Mouse (Mus musculus): Measurements from ENCODE around the gene Ephb3. TPM values are rescaled to one million over a fixed set of nuclear protein-coding genes. Genes with fewer than 3 reads are reported as not detected.

Gene Ephb3
- polyA plus RNA-seq, 1 experiment from 2014 or later: 48.7 TPM

DNA sequence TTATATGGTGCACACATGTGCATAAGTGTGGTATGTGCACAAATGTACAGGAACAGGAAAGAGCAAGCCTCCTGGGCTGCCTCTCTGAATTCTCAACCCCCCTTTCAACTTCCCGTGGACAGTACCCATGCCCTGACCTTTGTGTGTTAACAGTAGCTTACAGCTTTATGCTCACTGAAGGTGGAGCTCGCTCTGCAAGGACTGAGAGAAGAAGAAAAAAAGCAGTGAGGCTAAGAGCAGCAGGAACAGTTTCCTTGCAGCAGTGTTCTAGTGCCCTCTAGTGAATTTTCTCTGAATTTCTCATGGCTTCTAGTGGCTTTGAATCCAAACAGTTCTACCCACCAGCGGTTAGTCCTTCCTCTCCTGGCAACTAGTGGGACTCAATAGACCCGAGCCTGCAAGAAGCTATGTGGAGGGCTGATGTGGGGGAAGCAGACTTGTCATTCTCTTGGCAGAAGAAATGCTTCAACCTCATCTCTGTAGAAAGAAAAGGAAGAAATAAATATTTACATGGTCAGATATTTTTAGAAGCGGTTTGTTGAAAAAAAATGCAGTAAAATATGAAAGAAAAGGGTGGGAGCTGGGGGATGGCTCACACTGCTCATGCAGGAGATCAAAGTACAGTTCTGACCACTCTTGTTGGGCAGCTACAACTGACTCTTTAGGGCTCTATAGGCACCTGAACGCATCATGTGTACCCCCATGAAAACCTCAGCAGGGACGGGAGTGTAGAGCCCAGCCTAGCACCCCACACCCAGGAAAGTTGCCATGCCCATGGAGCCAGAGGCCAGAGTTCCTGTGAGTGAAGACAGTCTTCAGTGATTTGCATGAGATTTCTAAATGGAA, 11.8 kb upstream of the Ephb3 start:
- ATAC-seq (ENCODE audit: low FRiP score, low read depth): peak; percentile 71; the same call in 1 of the 2 replicates
- Histone ChIP-seq H3K9me3 (no peaks in the 10 kb centered on the region), H3K9ac (no peak overlapping the region), H3K27ac (no peak overlapping the region), H3K4me1 (peaks cover 13% of the 10 kb centered on the region), H3K27me3 (peaks cover 7% of the 10 kb centered on the region; the same call in 1 of the 2 replicates), H3K4me2 (replicated peaks) (no peak overlapping the region), H3K36me3 (no peaks in the 10 kb centered on the region), H3K4me3 (no peak overlapping the region)
- WGBS: 37% methylated on average over 7 of the region's 7 CpGs

DNA sequence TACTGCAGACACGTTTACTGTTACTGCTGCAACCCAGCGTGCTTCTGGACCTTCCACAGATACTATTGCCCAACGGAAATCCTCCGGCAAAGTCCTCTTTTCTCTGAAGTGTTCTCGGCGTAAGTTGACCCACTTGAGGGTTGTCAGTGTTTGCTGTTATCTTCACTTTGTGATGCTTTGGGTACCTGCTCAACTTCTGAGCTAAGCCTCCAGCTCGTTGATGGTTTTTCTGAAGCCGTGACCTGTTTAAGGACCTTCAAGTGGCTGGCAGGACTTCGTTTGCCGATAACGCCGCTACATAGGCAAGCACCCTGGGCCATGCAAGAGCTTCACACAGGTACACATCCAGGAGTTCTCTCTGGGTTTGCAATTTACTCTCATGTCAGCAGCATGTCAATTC, 10.4 kb upstream of the Ephb3 start:
- no peaks in the 10 kb centered on the region for H3K36me3 ChIP-seq
- no peak overlapping the region for H3K9ac ChIP-seq
- H3K27me3 ChIP-seq: peaks cover 7% of the 10 kb centered on the region; the same call in 1 of the 2 replicates
- WGBS: 88% methylated on average over 12 of the region's 12 CpGs
- no peaks in the 10 kb centered on the region for H3K9me3 ChIP-seq
- H3K4me2 ChIP-seq (replicated peaks): no peak overlapping the region
- no peak overlapping the region for H3K4me3 ChIP-seq
- peaks cover 12% of the 10 kb centered on the region for H3K4me1 ChIP-seq
- no peak overlapping the region for H3K27ac ChIP-seq
- no peak for ATAC-seq (ENCODE audit: low FRiP score, low read depth)

- WGBS: 75% methylated on average over 8 of the region's 8 CpGs
- no peak overlapping the region for H3K9ac ChIP-seq
- no peaks in the 10 kb centered on the region for H3K9me3 ChIP-seq
- H3K27ac ChIP-seq: no peak overlapping the region
- no peak overlapping the region for H3K4me2 ChIP-seq (replicated peaks)
- peaks cover 12% of the 10 kb centered on the region for H3K4me1 ChIP-seq
- no peaks in the 10 kb centered on the region for H3K36me3 ChIP-seq
- H3K27me3 ChIP-seq: peaks cover 7% of the 10 kb centered on the region; the same call in 1 of the 2 replicates
- no peak for ATAC-seq (ENCODE audit: low FRiP score, low read depth)
- no peak overlapping the region for H3K4me3 ChIP-seq
These were observed 9.2 kb upstream of the Ephb3 start for GRCm38 (mm10) chr16:21195260-21195866.

DNA sequence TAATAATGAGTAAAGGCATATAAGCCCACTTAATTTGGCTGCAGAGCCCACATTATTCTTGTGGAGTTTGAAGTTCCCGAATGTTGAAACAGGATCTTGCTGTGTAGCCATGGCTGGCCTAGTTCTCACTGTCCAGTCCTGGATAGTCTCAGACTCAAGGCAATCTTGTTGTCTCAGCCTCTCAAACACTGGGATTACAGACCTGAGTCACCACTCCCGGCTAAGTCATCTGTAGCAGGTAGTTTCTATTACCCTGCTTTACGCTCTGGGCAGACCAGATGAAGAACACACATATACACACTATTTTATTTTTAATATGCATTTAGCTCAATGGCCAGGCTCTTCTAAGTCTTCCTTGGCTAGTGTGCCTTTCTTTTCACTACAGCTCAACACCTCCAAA, 8.0 kb upstream of the Ephb3 start:
- H3K27me3 ChIP-seq: 0 out of 2 replicates have a peak, but pooled peaks cover 5% of the 10 kb centered on the region
- H3K9me3 ChIP-seq: no peaks in the 10 kb centered on the region
- H3K9ac ChIP-seq: no peak overlapping the region
- H3K4me3 ChIP-seq: no peak overlapping the region
- ATAC-seq (ENCODE audit: low FRiP score, low read depth): no peak
- peaks cover 9% of the 10 kb centered on the region for H3K4me1 ChIP-seq
- H3K4me2 ChIP-seq (replicated peaks): no peak overlapping the region
- H3K27ac ChIP-seq: no peak overlapping the region
- no peaks in the 10 kb centered on the region for H3K36me3 ChIP-seq
- WGBS: 85% methylated on average over 3 of the region's 3 CpGs

GRCm38 (mm10) chr16:21197542-21197941, 7.0 kb upstream of the Ephb3 start:
- no peaks in the 10 kb centered on the region for H3K36me3 ChIP-seq
- H3K4me2 ChIP-seq (replicated peaks): no peak overlapping the region
- no peak overlapping the region for H3K4me3 ChIP-seq
- ATAC-seq (ENCODE audit: low FRiP score, low read depth): no peak
- no peaks in the 10 kb centered on the region for H3K9me3 ChIP-seq
- no peak overlapping the region for H3K27ac ChIP-seq
- 0 out of 2 replicates have a peak, but pooled peaks cover 10% of the 10 kb centered on the region for H3K27me3 ChIP-seq
- H3K9ac ChIP-seq: no peak overlapping the region
- no peaks in the 10 kb centered on the region; the same call in 1 of the 2 replicates for H3K4me1 ChIP-seq
- WGBS: 94% methylated on average over 4 of the region's 4 CpGs

GRCm38 (mm10) chr16:21198006-21198405, 6.5 kb upstream of the Ephb3 start:
- Histone ChIP-seq H3K4me2 (replicated peaks) (no peak overlapping the region), H3K9ac (no peak overlapping the region), H3K4me1 (no peaks in the 10 kb centered on the region), H3K36me3 (no peaks in the 10 kb centered on the region), H3K9me3 (no peaks in the 10 kb centered on the region), H3K27ac (no peak overlapping the region), H3K4me3 (no peak overlapping the region), H3K27me3 (0 out of 2 replicates have a peak, but pooled peaks cover 10% of the 10 kb centered on the region)
- WGBS: 86% methylated on average over 7 of the region's 7 CpGs
- no peak for ATAC-seq (ENCODE audit: low FRiP score, low read depth)

- H3K4me2 ChIP-seq (replicated peaks): no peak overlapping the region
- H3K9me3 ChIP-seq: no peaks in the 10 kb centered on the region
- WGBS: 0% methylated on average over 1 of the region's 1 CpGs
- no peaks in the 10 kb centered on the region for H3K36me3 ChIP-seq
- no peak overlapping the region for H3K4me3 ChIP-seq
- no peak overlapping the region for H3K27ac ChIP-seq
- H3K9ac ChIP-seq: no peak overlapping the region
- no peaks in the 10 kb centered on the region for H3K4me1 ChIP-seq
- 0 out of 2 replicates have a peak, but pooled peaks cover 10% of the 10 kb centered on the region for H3K27me3 ChIP-seq
- ATAC-seq (ENCODE audit: low FRiP score, low read depth): no peak
These were observed 6.0 kb upstream of the Ephb3 start for GRCm38 (mm10) chr16:21198529-21198928.

DNA sequence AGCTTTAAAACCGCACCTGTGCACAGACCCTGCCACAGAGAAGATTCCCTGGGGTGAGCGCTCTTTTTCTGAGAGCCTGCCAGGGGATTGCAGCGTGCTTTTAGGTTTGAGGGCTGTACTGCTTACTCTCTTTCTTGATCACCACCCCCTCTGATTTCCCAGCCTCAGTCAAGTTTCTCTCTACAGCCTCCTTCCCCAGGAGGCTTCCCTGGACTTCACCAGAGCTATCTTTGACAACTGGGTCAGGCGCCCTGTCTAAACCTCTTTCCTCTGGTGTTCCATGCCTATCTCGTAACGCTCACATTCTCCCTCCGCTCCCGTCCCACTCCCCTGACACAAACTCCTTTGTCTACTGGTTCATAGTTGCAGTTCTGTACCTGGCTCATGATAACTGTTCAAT, 5.1 kb upstream of the Ephb3 start:
- WGBS: 63% methylated on average over 8 of the region's 8 CpGs
- H3K4me1 ChIP-seq: peaks cover 4% of the 10 kb centered on the region; the same call in 1 of the 2 replicates
- H3K9me3 ChIP-seq: no peaks in the 10 kb centered on the region
- no peaks in the 10 kb centered on the region for H3K36me3 ChIP-seq
- H3K9ac ChIP-seq: no peak overlapping the region
- H3K27me3 ChIP-seq: 0 out of 2 replicates have a peak, but pooled peaks cover 10% of the 10 kb centered on the region
- H3K27ac ChIP-seq: no peak overlapping the region
- H3K4me2 ChIP-seq (replicated peaks): no peak overlapping the region
- ATAC-seq (ENCODE audit: low FRiP score, low read depth): no peak
- no peak overlapping the region for H3K4me3 ChIP-seq

GRCm38 (mm10) chr16:21202731-21203130, 1.8 kb upstream of the Ephb3 start:
- 84% methylated on average over 4 of the region's 4 CpGs for WGBS
- no peak overlapping the region for H3K27ac ChIP-seq
- no peak overlapping the region for H3K9ac ChIP-seq
- H3K4me1 ChIP-seq: peaks cover 20% of the 10 kb centered on the region
- no peaks in the 10 kb centered on the region for H3K36me3 ChIP-seq
- ATAC-seq (ENCODE audit: low FRiP score, low read depth): no peak
- 0 out of 2 replicates have a peak, but pooled peaks cover 6% of the 10 kb centered on the region for H3K27me3 ChIP-seq
- H3K4me3 ChIP-seq: no peak overlapping the region
- no peak overlapping the region for H3K4me2 ChIP-seq (replicated peaks)
- H3K9me3 ChIP-seq: no peaks in the 10 kb centered on the region

- peak overlapping the region; percentile 100 for H3K9ac ChIP-seq
- H3K4me1 ChIP-seq: peaks cover 46% of the 10 kb centered on the region
- 0 out of 2 replicates have a peak, but pooled peaks cover 6% of the 10 kb centered on the region for H3K27me3 ChIP-seq
- under 1% methylated on average over 60 of the region's 60 CpGs for WGBS
- peak overlapping the region; percentile 94 for H3K4me2 ChIP-seq (replicated peaks)
- H3K27ac ChIP-seq: peak overlapping the region; percentile 89
- peak overlapping the region; percentile 100 for H3K4me3 ChIP-seq
- H3K36me3 ChIP-seq: peaks cover 6% of the 10 kb centered on the region; the same call in 1 of the 2 replicates
- no peak for ATAC-seq (ENCODE audit: low FRiP score, low read depth)
- no peaks in the 10 kb centered on the region for H3K9me3 ChIP-seq
These were observed 735 bp downstream of the Ephb3 start for GRCm38 (mm10) chr16:21205093-21205886.

- Histone ChIP-seq H3K27me3 (no peaks in the 10 kb centered on the region), H3K4me1 (peaks cover 69% of the 10 kb centered on the region), H3K4me3 (peak overlapping the region; percentile 100), H3K36me3 (peaks cover 13% of the 10 kb centered on the region), H3K27ac (peak overlapping the region; percentile 99), H3K4me2 (replicated peaks) (peak overlapping the region; percentile 94), H3K9ac (peak overlapping the region; percentile 100), H3K9me3 (no peaks in the 10 kb centered on the region)
- 45% methylated on average over 4 of the region's 4 CpGs for WGBS
- no peak for ATAC-seq (ENCODE audit: low FRiP score, low read depth)
These were observed 3.5 kb downstream of the Ephb3 start for GRCm38 (mm10) chr16:21208001-21208565.
